ENCODE assay signal across 26 mouse cellular contexts in genomic region chr5:56952799-56953498, GRCm38 (mm10).
A peak's percentile ranks its signal among the peaks of the same experiment; 100 is the strongest.
DNase-seq lines count a peak whose midpoint lies in the region; ATAC-seq and TF ChIP-seq lines count a peak whose summit lies in the region.
"Had no signal": no experiment of that assay in that cellular context is flagged by ENCODE, and none has a peak within 500 bp of the region (broad histone marks: within the 10 kb centered on the region; RNA-seq: fewer than 3 reads in every experiment).

No protein-coding gene starts in this region.

- ATAC-seq in frontal cortex, adult (ENCODE audit: low TSS enrichment): peak; percentile 90
- no peak for ATAC-seq in midbrain, embryonic 11.5 days (ENCODE audit: low FRiP score)
- ATAC-seq in midbrain, embryonic 13.5 days: no peak
- ATAC-seq: activated CD4-positive, CD25-positive, alpha-beta regulatory T cell, adult 4 months; forebrain, postnatal 0 days; intestine, postnatal 0 days; midbrain, embryonic 15.5 days had no signal

- WGBS in midbrain, embryonic 11.5 days: 83% methylated on average over 3 of the region's 3 CpGs
- WGBS in midbrain, embryonic 13.5 days: 82% methylated on average over 3 of the region's 3 CpGs

- H3K4me2 ChIP-seq in midbrain, embryonic 11.5 days: no peak overlapping the region
- H3K4me2 ChIP-seq in midbrain, embryonic 13.5 days (replicated peaks): no peak overlapping the region
- H3K4me2 ChIP-seq: embryonic facial prominence, embryonic 13.5 days; midbrain, embryonic 15.5 days; neural tube, embryonic 15.5 days had no signal

- no peaks in the 10 kb centered on the region for H3K36me3 ChIP-seq in midbrain, embryonic 11.5 days (ENCODE audit: control insufficient read depth, insufficient read depth, low read length)
- H3K36me3 ChIP-seq in midbrain, embryonic 13.5 days: no peaks in the 10 kb centered on the region
- H3K36me3 ChIP-seq: embryonic facial prominence, embryonic 13.5 days; midbrain, embryonic 15.5 days; neural tube, embryonic 15.5 days had no signal

- no peaks in the 10 kb centered on the region for H3K4me1 ChIP-seq in midbrain, embryonic 11.5 days (ENCODE audit: control insufficient read depth, insufficient read depth, low read length)
- H3K4me1 ChIP-seq in midbrain, embryonic 13.5 days (replicated peaks): no peaks in the 10 kb centered on the region
- H3K4me1 ChIP-seq: embryonic facial prominence, embryonic 13.5 days; midbrain, embryonic 15.5 days; neural tube, embryonic 15.5 days had no signal

- no peak overlapping the region for H3K4me3 ChIP-seq in midbrain, embryonic 11.5 days (ENCODE audit: low read depth, low read length)
- H3K4me3 ChIP-seq in midbrain, embryonic 13.5 days (replicated peaks): no peak overlapping the region
- H3K4me3 ChIP-seq: embryonic facial prominence, embryonic 13.5 days; midbrain, embryonic 15.5 days; neural tube, embryonic 15.5 days had no signal

- H3K27ac ChIP-seq in midbrain, embryonic 11.5 days (ENCODE audit: low read depth, low read length): no peak overlapping the region
- H3K27ac ChIP-seq in midbrain, embryonic 13.5 days: no peak overlapping the region
- H3K27ac ChIP-seq: embryonic facial prominence, embryonic 13.5 days; liver, embryonic 14.5 days; macrophage; midbrain, embryonic 15.5 days; neural tube, embryonic 15.5 days had no signal

- no peak for TF ChIP-seq CTCF in brain, embryonic 14.5 days (IDR thresholded peaks at IDR 0.05; ENCODE audit: borderline replicate concordance, extremely low read depth, insufficient read depth, insufficient read length)

- H3K9ac ChIP-seq in midbrain, embryonic 11.5 days (ENCODE audit: low read length): no peak overlapping the region
- H3K9ac ChIP-seq in midbrain, embryonic 13.5 days (replicated peaks): no peak overlapping the region
- H3K9ac ChIP-seq: embryonic facial prominence, embryonic 13.5 days; forebrain, postnatal 0 days; liver, embryonic 14.5 days; midbrain, embryonic 15.5 days; neural tube, embryonic 15.5 days had no signal

- DNase-seq in frontal cortex, postnatal 36 days (ENCODE audit: low spot score in 2 of 2): no peak
- peak; percentile 49 for DNase-seq in midbrain, embryonic 11.5 days (ENCODE audit: low spot score, missing footprints)
- DNase-seq in brain, embryonic 14.5 days (ENCODE audit: low read depth): peak; percentile 15
- no peak for DNase-seq in thymus, adult 18-20 months
- DNase-seq in cerebellum, postnatal 14 days: no peak
- DNase-seq: adrenal gland, adult 2 months; adrenal gland, postnatal 36 days; B cell, adult 2 months; cerebellum, adult 9-10 months; forebrain, postnatal 0 days; gastrocnemius, postnatal 14 days; heart, postnatal 14 days; kidney, postnatal 25 days; liver; lung, adult 2 months; lung, postnatal 10 days; right cerebral cortex, postnatal 4 days had no signal

- no peak for TF ChIP-seq POLR2A in brain, embryonic 14.5 days (IDR thresholded peaks at IDR 0.05; ENCODE audit: borderline replicate concordance, extremely low read depth, insufficient read depth, insufficient read length, poor library complexity, severe bottlenecking)

- no peaks in the 10 kb centered on the region for H3K9me3 ChIP-seq in midbrain, embryonic 11.5 days (ENCODE audit: control insufficient read depth, low read length)
- H3K9me3 ChIP-seq in midbrain, embryonic 13.5 days: no peaks in the 10 kb centered on the region
- H3K9me3 ChIP-seq: embryonic facial prominence, embryonic 13.5 days; midbrain, embryonic 15.5 days; neural tube, embryonic 15.5 days had no signal

- no peaks in the 10 kb centered on the region for H3K27me3 ChIP-seq in midbrain, embryonic 11.5 days (ENCODE audit: control insufficient read depth, insufficient read depth, low read length)
- no peaks in the 10 kb centered on the region for H3K27me3 ChIP-seq in midbrain, embryonic 13.5 days
- H3K27me3 ChIP-seq: embryonic facial prominence, embryonic 13.5 days; midbrain, embryonic 15.5 days; neural tube, embryonic 15.5 days had no signal

Comparison
In these comparisons a context has a peak if more than half of its experiments do, and no peak if none do; other contexts are left out.
1. DNase-seq: peak in midbrain, embryonic 11.5 days (single experiment) and brain, embryonic 14.5 days (single experiment); none in frontal cortex, postnatal 36 days (0 of 2), thymus, adult 18-20 months (0 of 2) and cerebellum, postnatal 14 days (0 of 2).